Mouse (Mus musculus) lung, embryonic 14.5 days (tissue): ENCODE measurements around the gene Usp53. TPM values are rescaled to one million over a fixed set of nuclear protein-coding genes. Genes with fewer than 3 reads are reported as not detected.

Experiments used
- ATAC-seq: fragments of 200-750 bp; cut with Nextera tagmentation; 2 replicates; pipeline ENCODE4 v1.8.0; 2017; ENCODE audit warnings: mild to moderate bottlenecking, moderate TSS enrichment, moderate library complexity; ENCODE audit not compliant: insufficient read depth
- DNase-seq: peaks from one replicate; pipeline ENCODE4 v3.0.0-alpha.2; 2015
- H3K27ac ChIP-seq: fragments of 300-500 bp; sonication (generic); 2 replicates; pipeline ENCODE4 v1.5.1; 2014; ENCODE audit warnings: low read depth, mild to moderate bottlenecking, moderate library complexity
- H3K27me3 ChIP-seq: fragments of 300-500 bp; sonication (generic); 2 replicates; pipeline ENCODE4 v1.6.1; 2014; ENCODE audit warnings: low read length, control low read depth; ENCODE audit not compliant: insufficient read depth
- H3K36me3 ChIP-seq: fragments of 300-500 bp; sonication (generic); 2 replicates; pipeline ENCODE4 v1.6.1; 2014; ENCODE audit warnings: control low read depth; ENCODE audit not compliant: insufficient read depth
- H3K4me1 ChIP-seq: fragments of 300-500 bp; sonication (generic); 2 replicates; pipeline ENCODE4 v1.6.1; 2014; ENCODE audit warnings: antibody characterized with exemption, control low read depth; ENCODE audit not compliant: insufficient read depth
- H3K4me2 ChIP-seq: fragments of 300-500 bp; sonication (generic); 2 replicates; pipeline ENCODE4 v1.6.1; 2014; ENCODE audit warnings: mild to moderate bottlenecking
- H3K4me3 ChIP-seq: fragments of 300-500 bp; sonication (generic); 2 replicates; pipeline ENCODE4 v1.5.1; 2014; ENCODE audit warnings: low read depth, low read length
- H3K9ac ChIP-seq: fragments of 300-500 bp; sonication (generic); 2 replicates; pipeline ENCODE4 v1.6.1; 2014
- H3K9me3 ChIP-seq: fragments of 300-500 bp; sonication (generic); 2 replicates; pipeline ENCODE4 v1.6.1; 2016; ENCODE audit warnings: low read depth, low read length, control low read depth
- CTCF ChIP-seq: IDR thresholded peaks from 2 replicates; pipeline ENCODE4 v1.5.1; 2016; ENCODE audit warnings: antibody characterized with exemption, low read depth
- WGBS: fragments of 180-500 bp; shearing (Covaris S2); extraction: QIAGEN DNeasy Blood & Tissue Kit; methylation state at CpG from one replicate; pipeline ENCODE4 v1.1.7; 2014; 5-methylcytosine and 5-hydroxymethylcytosine counted together
- polyA plus RNA-seq: library from polyadenylated mRNA; unstranded; fragments of >200 nt; fragmentation: Nextera tagmentation; extraction: Ambion mirVana; gene quantifications from 2 replicates; pipeline ENCODE4 v1.2.1, GENCODE M21; 2014

The Usp53 gene
- polyA plus RNA-seq: 7.2 and 8.2 TPM in 2 replicates

DNA sequence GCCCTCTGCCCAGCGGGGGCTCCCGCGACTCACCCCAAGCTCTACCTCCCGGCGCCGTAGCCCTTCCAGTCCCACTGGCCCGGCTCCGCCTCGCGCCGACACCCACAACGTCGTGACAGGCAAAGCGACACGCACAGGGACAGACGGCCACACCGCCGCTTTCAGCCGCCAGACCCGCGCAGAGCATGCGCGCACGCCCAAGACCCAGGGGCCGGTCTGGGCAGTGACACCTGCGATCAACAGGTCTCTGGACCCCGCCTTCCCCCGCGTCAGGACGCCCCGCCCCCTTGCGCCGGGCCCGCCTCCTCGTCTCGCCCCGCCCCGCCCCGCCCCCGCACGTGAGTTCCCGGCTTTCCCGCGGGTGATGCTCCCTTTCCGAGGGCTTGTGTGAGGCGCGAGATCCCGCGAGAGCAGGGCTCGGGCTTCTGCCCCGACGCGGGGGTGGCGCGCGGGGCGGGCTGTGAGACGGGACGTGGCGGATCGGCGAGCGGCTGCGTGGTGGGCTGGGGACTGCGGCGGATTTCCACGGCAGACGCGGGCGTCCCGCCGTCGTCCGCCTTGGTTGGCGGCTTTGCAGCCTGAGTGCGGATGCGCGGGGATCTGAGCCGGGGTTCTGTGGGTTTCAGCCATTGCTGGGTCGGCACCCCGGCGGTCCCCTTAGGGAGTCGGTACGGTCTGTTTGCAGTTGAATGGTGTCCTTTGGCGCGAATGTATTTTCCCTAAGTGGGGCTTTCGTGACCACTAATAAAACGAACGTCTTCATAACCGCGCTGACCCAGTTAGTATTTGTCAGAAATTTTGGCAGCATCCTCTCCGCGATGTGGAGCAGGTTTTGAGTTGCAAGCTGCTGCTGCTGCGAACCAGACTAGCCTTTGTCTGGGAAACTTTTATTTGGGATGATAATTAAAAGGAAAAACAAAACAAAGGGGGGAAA, at the start of gene Usp53:
Gene Usp53, minus strand, starts transcription at position 262 of the 934 bp plus-strand sequence.
- Histone ChIP-seq H3K27ac (peak within 1 kb of the TSS; percentile 97), H3K4me2 (peak within 1 kb of the TSS; percentile 78), H3K36me3 (no peaks in the 10 kb centered on the region), H3K4me3 (peak within 1 kb of the TSS; percentile 74), H3K4me1 (peaks cover 17% of the 10 kb centered on the region), H3K9ac (peak within 1 kb of the TSS; percentile 97), H3K27me3 (no peaks in the 10 kb centered on the region), H3K9me3 (no peaks in the 10 kb centered on the region)
- WGBS: under 1% methylated on average over 82 of the region's 94 CpGs
- no peak for TF ChIP-seq CTCF
- peak; percentile 97 for ATAC-seq
- DNase-seq: peak; percentile 97

- Histone ChIP-seq H3K36me3 (no peaks in the 10 kb centered on the region), H3K27me3 (no peaks in the 10 kb centered on the region), H3K27ac (no peak overlapping the region), H3K9ac (no peak overlapping the region), H3K4me2 (no peak overlapping the region), H3K4me3 (no peak overlapping the region), H3K4me1 (no peaks in the 10 kb centered on the region), H3K9me3 (no peaks in the 10 kb centered on the region)
- 66% methylated on average over 8 of the region's 8 CpGs for WGBS
- DNase-seq: no peak
- no peak for TF ChIP-seq CTCF
- ATAC-seq: no peak
Measured at GRCm38 (mm10) chr3:123033804-123034203, 49.5 kb upstream of the Usp53 start.

- Histone ChIP-seq H3K36me3 (no peaks in the 10 kb centered on the region), H3K9me3 (no peaks in the 10 kb centered on the region), H3K4me2 (no peak overlapping the region), H3K9ac (no peak overlapping the region), H3K27ac (no peak overlapping the region), H3K27me3 (no peaks in the 10 kb centered on the region), H3K4me3 (no peak overlapping the region), H3K4me1 (no peaks in the 10 kb centered on the region)
- no peak for TF ChIP-seq CTCF
- DNase-seq (no peak), ATAC-seq (no peak)
- 54% methylated on average over 3 of the region's 3 CpGs for WGBS
Measured at GRCm38 (mm10) chr3:123025634-123026033, 41.3 kb upstream of the Usp53 start.

DNA sequence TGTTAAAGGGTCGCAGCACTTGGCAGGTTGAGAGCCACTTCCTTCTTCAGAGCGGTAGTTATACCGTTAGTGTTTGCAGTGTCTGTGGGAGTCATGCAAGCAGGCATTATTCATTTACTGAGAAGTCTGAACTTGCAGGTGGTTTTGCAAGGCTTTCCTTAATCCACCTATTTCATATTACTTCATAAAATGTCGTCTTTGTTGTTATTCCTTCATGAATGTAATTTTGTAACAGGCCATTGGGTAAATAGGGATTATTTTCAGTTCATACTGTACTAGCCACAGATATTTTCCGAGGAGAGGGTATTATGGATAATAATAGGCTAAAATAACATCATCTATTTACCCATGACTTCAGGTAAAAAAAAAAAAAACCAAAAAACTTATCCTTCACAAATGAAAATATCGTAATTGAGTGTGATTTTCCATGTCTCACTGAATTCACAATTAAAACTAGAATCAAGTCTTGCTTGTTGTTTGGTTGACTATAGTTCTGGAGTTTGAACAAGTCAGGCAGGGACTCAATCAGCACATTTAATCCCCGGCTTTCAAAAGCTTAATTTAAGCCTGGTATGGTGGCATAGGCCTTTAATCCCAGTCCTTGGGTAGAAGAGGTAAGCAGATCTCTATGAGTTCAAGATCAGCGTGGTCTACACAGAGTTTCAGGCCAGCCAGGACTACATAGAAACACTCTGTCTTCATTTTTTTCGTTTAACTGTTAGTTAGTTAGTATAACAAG, 40.4 kb upstream of the Usp53 start:
- ATAC-seq (no peak), DNase-seq (no peak)
- H3K36me3 ChIP-seq: no peaks in the 10 kb centered on the region
- H3K4me2 ChIP-seq: no peak overlapping the region
- H3K4me1 ChIP-seq: no peaks in the 10 kb centered on the region
- no peak for TF ChIP-seq CTCF
- no peak overlapping the region for H3K4me3 ChIP-seq
- H3K9ac ChIP-seq: no peak overlapping the region
- no peaks in the 10 kb centered on the region for H3K27me3 ChIP-seq
- H3K9me3 ChIP-seq: no peaks in the 10 kb centered on the region
- no peak overlapping the region for H3K27ac ChIP-seq
- 75% methylated on average over 9 of the region's 9 CpGs for WGBS

GRCm38 (mm10) chr3:123018792-123019191, 34.5 kb upstream of the Usp53 start:
- Histone ChIP-seq H3K27me3 (no peaks in the 10 kb centered on the region), H3K4me3 (no peak overlapping the region), H3K27ac (no peak overlapping the region), H3K9me3 (no peaks in the 10 kb centered on the region), H3K4me1 (no peaks in the 10 kb centered on the region), H3K4me2 (no peak overlapping the region), H3K9ac (no peak overlapping the region), H3K36me3 (no peaks in the 10 kb centered on the region)
- no peak for TF ChIP-seq CTCF
- DNase-seq: no peak
- ATAC-seq: no peak
- 81% methylated on average over 2 of the region's 2 CpGs for WGBS

DNA sequence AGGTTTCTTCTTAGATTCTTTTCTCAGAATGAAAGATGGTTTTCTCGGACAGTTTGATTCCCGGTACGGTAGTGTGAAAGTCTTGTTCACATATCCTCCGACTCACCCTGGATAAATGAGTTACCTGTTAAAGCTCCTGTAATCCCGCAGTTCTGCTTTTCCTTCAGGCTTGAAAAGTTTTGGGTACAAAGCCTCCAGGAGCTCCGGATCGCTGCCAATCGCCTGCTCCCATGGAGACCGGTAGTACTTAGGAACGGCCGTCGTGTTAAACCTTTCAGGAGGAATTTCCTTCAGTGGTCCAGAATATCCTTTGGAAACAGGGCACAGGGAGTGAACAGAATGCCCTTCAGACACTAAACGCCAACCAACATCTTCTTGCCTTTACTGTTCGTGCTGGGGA, 29.2 kb upstream of the Usp53 start:
- WGBS: 89% methylated on average over 14 of the region's 14 CpGs
- Histone ChIP-seq H3K9ac (no peak overlapping the region), H3K9me3 (no peaks in the 10 kb centered on the region), H3K27me3 (no peaks in the 10 kb centered on the region), H3K4me3 (no peak overlapping the region), H3K4me2 (no peak overlapping the region), H3K27ac (no peak overlapping the region), H3K36me3 (no peaks in the 10 kb centered on the region), H3K4me1 (no peaks in the 10 kb centered on the region)
- no peak for TF ChIP-seq CTCF
- DNase-seq (no peak), ATAC-seq (no peak)

DNA sequence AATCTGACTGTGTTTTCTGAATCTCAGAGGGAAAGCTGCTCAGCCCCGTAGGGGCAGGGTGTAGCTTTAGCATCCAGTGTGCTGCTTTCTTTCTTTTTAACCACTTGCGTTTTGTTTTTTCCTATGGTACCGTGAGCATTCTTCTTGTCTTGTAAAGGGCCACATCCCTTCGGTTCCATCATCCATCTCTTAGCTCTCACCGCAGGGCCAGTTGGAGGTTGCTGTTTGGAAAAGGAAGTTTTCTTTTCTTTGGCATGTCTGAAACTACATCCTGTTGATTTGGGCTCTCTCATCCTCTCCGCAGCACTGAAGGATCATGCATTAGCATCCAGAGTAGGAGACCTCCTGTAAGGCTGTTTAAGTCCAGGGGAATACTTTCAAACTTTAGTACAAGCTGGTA, 25.1 kb upstream of the Usp53 start:
- Histone ChIP-seq H3K4me3 (no peak overlapping the region), H3K4me1 (no peaks in the 10 kb centered on the region), H3K27me3 (no peaks in the 10 kb centered on the region), H3K27ac (no peak overlapping the region), H3K36me3 (no peaks in the 10 kb centered on the region), H3K9me3 (no peaks in the 10 kb centered on the region), H3K4me2 (no peak overlapping the region), H3K9ac (no peak overlapping the region)
- WGBS: 44% methylated on average over 6 of the region's 6 CpGs
- no peak for DNase-seq
- no peak for ATAC-seq
- no peak for TF ChIP-seq CTCF
